Mouse (Mus musculus): ENCODE measurements around the gene Brd2.

DNA sequence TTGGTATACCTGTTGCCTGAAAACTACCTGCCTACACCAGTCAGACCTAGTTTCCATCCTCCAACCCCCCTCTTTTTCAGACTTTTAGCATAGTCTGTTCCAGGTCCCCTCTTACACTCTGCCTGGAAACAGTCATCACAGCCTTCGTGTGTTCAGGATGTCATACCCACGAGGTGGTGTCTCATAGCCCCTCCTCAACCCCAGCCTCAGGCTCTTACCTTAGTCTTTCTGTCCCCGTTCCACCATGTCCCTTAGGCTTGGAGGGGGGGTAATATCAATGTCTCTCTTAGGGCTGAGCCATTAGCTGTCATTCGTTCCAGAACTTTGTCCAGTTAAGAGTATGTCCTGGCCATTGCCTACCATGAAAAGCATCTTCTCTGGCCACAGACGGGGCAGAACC is 21.2 kb downstream of the Brd2 start:
- TF ChIP-seq HCFC1 (IDR thresholded peaks at IDR 0.05; ENCODE audit: borderline replicate concordance, insufficient read depth, low read length) (no peak), MAFK (IDR thresholded peaks at IDR 0.05; ENCODE audit: insufficient read depth, low read depth, low read length) (no peak), ZC3H11A (IDR thresholded peaks at IDR 0.05; ENCODE audit: borderline replicate concordance, low read depth, low read length) (no peak), ZNF384 (IDR thresholded peaks at IDR 0.05; ENCODE audit: low read depth, low read length) (no peak)

All from ES-E14 (cell line).